Mouse (Mus musculus): Measurements from ENCODE around the gene Arhgef2.

Gene Arhgef2

DNA sequence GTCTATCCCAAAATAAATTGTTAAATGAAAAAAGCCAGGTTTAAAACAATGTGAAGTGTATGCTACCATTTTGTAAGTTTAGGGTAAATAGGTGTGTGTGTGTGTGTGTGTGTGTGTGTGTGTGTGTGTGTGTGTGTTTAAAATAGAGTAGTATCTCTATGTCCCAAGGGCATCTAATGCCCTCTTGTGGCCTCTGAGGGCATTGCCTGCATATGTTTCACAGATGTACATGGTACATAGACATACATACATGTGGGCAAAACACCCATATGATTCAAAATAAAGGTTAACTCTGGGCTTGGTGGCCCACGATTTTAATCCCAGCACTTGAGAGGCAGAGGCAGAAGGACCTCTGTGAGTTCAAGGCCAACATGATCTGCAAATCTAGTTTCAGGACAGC is 34.9 kb downstream of the Arhgef2 start:
- peak; percentile 88 for DNase-seq (ENCODE audit: low read depth, low spot score)

GRCm38 (mm10) chr3:88643078-88643477 is 37.3 kb downstream of the Arhgef2 start:
- DNase-seq (ENCODE audit: low read depth, low spot score) = no peak

- no peak for DNase-seq (ENCODE audit: low read depth, low spot score)
Observed at GRCm38 (mm10) chr3:88645937-88646336, 40.2 kb downstream of the Arhgef2 start.

GRCm38 (mm10) chr3:88646426-88646995 is 40.7 kb downstream of the Arhgef2 start:
- no peak for DNase-seq (ENCODE audit: low read depth, low spot score)

DNA sequence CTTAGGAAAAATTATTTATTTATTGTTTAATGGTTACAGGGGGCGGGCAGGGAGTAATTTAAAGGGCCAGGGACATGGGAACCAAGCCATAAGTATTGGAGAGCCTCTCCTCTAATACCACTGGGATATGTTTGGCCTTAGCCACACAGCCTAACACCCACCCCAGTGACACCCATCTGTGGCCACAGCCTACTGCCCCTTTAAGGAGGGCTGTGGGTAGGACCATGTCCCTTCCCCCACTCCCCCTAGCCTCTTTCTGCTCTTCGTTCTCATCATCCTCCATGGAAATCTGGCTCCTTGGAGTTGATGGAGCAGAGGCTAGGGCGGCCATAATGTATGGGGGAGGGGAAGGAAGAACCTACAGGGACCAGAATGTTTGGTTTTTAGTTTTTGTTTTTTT is 41.3 kb downstream of the Arhgef2 start:
- no peak for DNase-seq (ENCODE audit: low read depth, low spot score)

- no peak for DNase-seq (ENCODE audit: low read depth, low spot score)
Observed at GRCm38 (mm10) chr3:88647779-88648413, 42.1 kb downstream of the Arhgef2 start.

DNA sequence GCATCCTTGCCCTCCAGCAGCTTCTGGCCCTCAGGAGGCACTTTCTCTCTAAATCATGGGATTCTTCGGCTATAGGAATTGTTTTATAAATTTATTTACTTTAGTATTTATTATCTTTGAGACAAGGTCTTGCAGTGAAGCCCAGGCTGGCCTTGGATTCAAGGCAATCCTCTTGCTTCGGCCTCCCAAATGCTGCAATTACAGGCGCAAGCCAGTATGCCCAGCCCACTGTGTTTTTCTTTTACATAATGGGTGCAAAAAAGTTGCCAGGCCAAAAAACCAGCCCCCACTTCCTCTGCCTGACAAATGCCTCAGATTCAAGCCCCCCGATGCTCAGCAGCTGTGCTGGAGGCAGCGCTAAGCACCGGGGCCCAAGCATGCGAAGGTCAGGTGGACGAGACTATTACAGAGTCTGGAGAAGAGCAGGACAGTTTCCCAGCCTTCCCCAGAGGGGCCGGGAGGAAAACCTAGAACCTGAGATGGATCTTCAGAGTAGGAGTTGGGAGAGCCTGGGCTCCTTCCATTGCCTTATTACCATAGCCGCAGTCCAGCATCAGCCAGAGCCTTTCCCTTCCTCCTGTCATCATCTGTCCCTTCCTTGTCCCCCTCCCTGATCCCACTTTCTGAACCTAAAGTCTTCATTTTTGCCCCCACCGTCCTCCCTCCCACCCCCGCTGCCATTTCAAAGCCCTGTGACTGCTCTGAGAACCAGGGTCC is 42.8 kb downstream of the Arhgef2 start:
- DNase-seq (ENCODE audit: low read depth, low spot score) = no peak

DNA sequence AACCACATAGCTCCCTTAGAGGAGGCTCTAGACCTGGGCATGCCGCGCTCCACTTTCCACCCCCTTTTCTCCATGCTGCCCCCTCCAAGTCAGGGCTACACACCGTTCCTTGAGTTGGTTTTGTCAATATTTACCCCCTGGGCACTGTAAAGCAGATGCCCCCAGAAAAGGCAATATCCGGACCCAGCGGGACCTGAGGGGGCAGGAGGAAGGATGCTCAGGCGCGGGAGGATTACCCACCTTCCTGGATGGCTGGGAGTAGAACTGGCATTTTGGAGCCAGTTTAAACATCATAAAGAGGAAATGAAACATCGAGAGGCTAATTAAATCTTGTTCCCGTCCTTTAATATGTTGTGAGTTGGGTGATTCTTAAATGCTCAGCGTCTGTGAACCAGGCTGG is 43.4 kb downstream of the Arhgef2 start:
- no peak for DNase-seq (ENCODE audit: low read depth, low spot score)

DNA sequence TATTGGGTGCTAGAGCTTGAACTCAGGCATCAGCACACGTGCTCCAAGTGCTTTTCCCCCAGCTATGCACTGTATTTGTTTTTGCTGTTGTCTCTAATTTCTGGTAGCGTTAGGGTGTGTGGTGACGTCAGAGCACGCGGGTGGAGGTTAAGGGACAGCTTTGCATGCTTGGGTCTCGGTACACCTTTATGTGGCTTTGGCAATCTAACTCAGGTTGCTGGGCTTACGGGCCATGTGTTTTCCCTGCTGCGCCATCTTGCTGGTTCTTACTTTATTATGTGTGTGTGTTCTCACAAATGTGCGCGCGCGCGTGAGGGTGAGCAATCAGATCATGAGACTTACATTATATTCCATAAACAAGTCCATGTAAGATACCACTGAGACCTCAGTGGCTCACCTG is 44.2 kb downstream of the Arhgef2 start:
- DNase-seq (ENCODE audit: low read depth, low spot score) = no peak

DNA sequence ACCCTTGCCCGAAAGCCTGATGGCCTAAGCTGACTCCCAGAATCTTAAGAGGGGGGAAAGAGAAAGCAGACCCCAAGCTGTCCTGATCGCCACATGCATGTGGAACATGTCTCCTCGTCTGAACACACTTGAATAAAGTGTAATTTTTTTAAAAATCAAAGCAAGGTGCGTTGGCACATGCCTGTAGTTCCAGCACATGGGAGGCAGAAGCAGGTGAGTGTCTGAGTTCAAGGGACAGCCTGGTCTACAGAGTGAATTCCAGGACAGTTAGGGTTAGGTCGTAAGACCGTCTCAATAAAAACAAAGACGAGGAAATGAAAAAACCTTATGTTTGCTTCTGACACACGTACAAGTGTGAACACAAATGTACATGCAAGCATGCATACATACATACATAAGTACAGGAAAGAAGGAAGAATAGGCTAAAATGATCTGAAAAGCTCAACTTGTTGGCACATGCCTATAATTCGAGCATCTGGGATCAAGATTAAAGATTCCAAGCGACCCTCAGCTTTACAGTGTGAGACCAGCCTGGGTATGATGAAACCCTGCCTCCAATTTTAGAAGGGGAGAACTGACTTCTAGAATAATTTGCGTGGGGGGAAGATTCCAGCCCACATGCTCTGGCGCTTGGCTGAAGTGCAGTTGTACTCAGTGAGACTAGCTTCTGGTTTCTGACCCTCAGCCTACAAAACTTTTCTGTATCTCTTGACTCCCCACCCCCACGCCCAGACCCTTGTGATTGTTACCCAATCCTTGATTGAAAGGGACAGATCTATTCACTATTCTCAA is 45.1 kb downstream of the Arhgef2 start:
- DNase-seq (ENCODE audit: low read depth, low spot score) = no peak

- DNase-seq (ENCODE audit: low read depth, low spot score) = no peak
Observed at GRCm38 (mm10) chr3:88651669-88652618, 46.2 kb downstream of the Arhgef2 start.

DNA sequence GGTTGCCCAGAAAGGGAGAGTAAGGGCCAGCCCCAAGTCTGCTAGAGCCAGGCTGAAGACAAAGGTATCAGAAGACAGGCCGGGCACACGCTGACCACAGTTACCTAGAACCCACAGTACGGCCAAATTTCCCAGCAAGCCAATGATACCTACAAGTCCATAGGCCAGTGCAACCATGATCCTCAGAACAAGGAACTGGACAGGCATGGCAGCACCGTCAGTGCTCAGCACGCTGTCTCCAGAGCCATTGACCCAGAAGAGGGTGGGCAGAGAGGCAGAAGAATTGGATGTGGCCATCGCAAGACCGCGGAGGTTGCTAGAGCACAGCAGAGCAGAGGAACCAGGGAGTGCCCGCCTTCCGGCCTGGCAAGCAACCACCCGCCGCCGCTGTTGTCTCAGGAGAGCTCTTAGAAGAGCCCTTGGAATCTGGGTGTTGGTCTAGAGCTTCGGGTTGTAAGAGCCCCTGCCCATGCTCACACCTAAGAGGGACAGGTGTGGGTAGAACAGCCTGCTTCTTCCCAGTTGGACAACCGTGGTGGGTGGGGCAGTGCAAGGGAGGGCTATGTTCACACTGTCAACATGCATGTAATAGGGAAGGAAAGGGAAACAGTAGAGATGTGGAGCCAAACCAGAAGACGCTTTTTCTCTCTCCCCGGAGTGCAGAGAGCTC is 47.2 kb downstream of the Arhgef2 start, which contains the start of gene Rxfp4:
Gene Rxfp4, minus strand, starts transcription at position 297 of the 670 bp plus-strand sequence.
- no peak for DNase-seq (ENCODE audit: low read depth, low spot score)

- no peak for DNase-seq (ENCODE audit: low read depth, low spot score)
Observed at GRCm38 (mm10) chr3:88653516-88654370, 48.0 kb downstream of the Arhgef2 start.

- DNase-seq (ENCODE audit: low read depth, low spot score) = no peak
Observed at GRCm38 (mm10) chr3:88654621-88655020, 48.9 kb downstream of the Arhgef2 start.

DNA sequence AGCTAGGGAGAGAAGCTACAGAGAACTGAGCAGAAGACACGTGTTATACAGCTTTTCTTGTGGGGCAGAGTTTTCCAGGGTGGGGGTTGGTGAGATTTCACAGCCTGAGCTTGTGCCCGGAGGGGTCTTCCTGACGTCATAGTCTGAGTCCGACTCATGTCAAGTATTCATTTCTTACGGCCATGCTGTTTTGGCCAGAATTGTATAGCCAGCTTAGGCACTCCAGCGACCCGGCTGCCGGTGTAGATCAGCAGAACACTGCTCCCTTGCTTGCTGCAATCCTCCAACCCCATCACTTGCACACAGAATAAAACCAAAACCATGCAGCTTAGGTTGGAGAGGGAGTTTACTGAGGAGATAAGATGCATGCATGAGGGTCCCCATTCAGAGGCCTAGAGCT is 49.9 kb downstream of the Arhgef2 start:
- DNase-seq (ENCODE audit: low read depth, low spot score) = no peak

GRCm38 (mm10) chr3:88658441-88659127 is 52.8 kb downstream of the Arhgef2 start:
- no peak for DNase-seq (ENCODE audit: low read depth, low spot score)

- no peak for DNase-seq (ENCODE audit: low read depth, low spot score)
Observed at GRCm38 (mm10) chr3:88659798-88660197, 54.0 kb downstream of the Arhgef2 start.

DNA sequence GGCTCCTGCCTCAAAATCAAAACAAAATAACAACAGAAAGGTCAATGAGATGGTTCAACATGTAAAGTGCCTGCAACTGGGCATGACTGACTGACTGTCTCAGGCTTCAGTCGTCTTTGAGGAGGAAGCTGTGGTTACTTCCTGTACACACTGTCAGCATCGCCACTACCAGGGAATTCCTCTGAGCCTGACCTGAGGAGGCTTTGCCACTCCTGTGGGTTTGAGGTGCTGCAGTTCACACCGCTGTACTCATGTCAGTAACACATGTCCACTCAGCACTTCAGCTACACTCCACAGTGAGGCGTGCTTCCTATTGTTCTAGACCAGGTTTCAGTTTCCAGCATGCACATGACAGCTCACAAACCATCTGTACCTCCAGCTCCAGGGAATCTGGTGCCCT is 58.3 kb downstream of the Arhgef2 start:
- DNase-seq (ENCODE audit: low read depth, low spot score) = peak; percentile 45

DNA sequence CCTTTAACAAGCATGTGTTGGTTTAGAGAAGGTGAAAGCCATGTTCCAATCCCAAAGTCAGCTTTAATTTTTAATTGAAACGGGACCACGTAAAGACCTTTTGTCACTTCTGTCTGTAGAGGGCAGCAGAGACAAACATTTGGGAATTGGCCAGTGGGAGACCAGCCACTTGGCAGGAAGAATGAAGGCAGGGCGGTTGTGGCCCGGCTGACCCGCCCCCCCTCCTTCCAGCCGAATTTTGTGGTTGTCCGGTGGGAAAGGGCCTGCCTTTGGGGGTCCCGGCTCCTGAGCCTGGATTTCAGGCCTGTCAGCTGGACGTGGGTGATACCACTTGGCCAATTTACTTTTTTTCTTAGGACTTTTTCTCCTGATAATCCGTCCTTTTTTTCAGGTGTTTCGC is 71.6 kb downstream of the Arhgef2 start:
- peak; percentile 87 for DNase-seq (ENCODE audit: low read depth, low spot score)
